Comparison of ENCODE assay signal across 10 mouse cellular contexts in genomic region chr12:55344583-55344982, GRCm38 (mm10). TPM values are rescaled to one million over a fixed set of nuclear protein-coding genes. Genes with fewer than 3 reads are reported as not detected.
DNase-seq lines count a peak whose midpoint lies in the region; ATAC-seq and TF ChIP-seq lines count a peak whose summit lies in the region.
"Had no signal": no experiment of that assay in that cellular context is flagged by ENCODE, and none has a peak within 500 bp of the region (broad histone marks: within the 10 kb centered on the region; RNA-seq: fewer than 3 reads in every experiment).

No protein-coding gene starts in this region.

- ATAC-seq in forebrain, postnatal 0 days, result peak; percentile 77
- no peak for ATAC-seq in forebrain, embryonic 13.5 days
- ATAC-seq in neural tube, embryonic 13.5 days (ENCODE audit: low read depth), result peak; percentile 65
- ATAC-seq in kidney, embryonic 15.5 days (replicated peaks; ENCODE audit: low FRiP score), result no peak
- no peak for ATAC-seq in inflammation-experienced regulatory T-cells, adult 6 months

- no peaks in the 10 kb centered on the region for H3K9me3 ChIP-seq in forebrain, postnatal 0 days (ENCODE audit: low read length)
- H3K9me3 ChIP-seq in forebrain, embryonic 13.5 days (replicated peaks), result no peaks in the 10 kb centered on the region
- no peaks in the 10 kb centered on the region for H3K9me3 ChIP-seq in neural tube, embryonic 13.5 days
- H3K9me3 ChIP-seq in kidney, embryonic 15.5 days (replicated peaks), result no peaks in the 10 kb centered on the region

- no peaks in the 10 kb centered on the region for H3K36me3 ChIP-seq in forebrain, postnatal 0 days (ENCODE audit: insufficient read depth)
- H3K36me3 ChIP-seq in forebrain, embryonic 13.5 days (ENCODE audit: poor library complexity, severe bottlenecking), result no peaks in the 10 kb centered on the region
- no peaks in the 10 kb centered on the region for H3K36me3 ChIP-seq in neural tube, embryonic 13.5 days
- no peaks in the 10 kb centered on the region for H3K36me3 ChIP-seq in kidney, embryonic 15.5 days

- no peak overlapping the region for H3K4me3 ChIP-seq in forebrain, postnatal 0 days (ENCODE audit: low read depth, low read length)
- H3K4me3 ChIP-seq in forebrain, embryonic 13.5 days, result no peak overlapping the region
- H3K4me3 ChIP-seq in neural tube, embryonic 13.5 days, result no peak overlapping the region
- H3K4me3 ChIP-seq in kidney, embryonic 15.5 days (replicated peaks), result no peak overlapping the region

- no peak overlapping the region for H3K4me2 ChIP-seq in forebrain, postnatal 0 days (ENCODE audit: low read depth)
- no peak overlapping the region for H3K4me2 ChIP-seq in forebrain, embryonic 13.5 days
- peak overlapping the region; percentile 26; the same call in 1 of the 2 replicates for H3K4me2 ChIP-seq in neural tube, embryonic 13.5 days
- no peak overlapping the region for H3K4me2 ChIP-seq in kidney, embryonic 15.5 days

- no peak overlapping the region for H3K9ac ChIP-seq in forebrain, postnatal 0 days
- no peak overlapping the region for H3K9ac ChIP-seq in forebrain, embryonic 13.5 days
- H3K9ac ChIP-seq in neural tube, embryonic 13.5 days, result no peak overlapping the region
- no peak overlapping the region for H3K9ac ChIP-seq in kidney, embryonic 15.5 days

- H3K27ac ChIP-seq in forebrain, postnatal 0 days (ENCODE audit: low read depth, low read length), result peak overlapping the region; percentile 21; the same call in 1 of the 2 replicates
- no peak overlapping the region for H3K27ac ChIP-seq in forebrain, embryonic 13.5 days
- peak overlapping the region; percentile 72 for H3K27ac ChIP-seq in neural tube, embryonic 13.5 days (replicated peaks)
- H3K27ac ChIP-seq in kidney, embryonic 15.5 days, result peak overlapping the region; percentile 37; the same call in 1 of the 2 replicates
- H3K27ac ChIP-seq: macrophage had no signal

- 75% methylated on average over 13 of the region's 13 CpGs for WGBS in forebrain, postnatal 0 days
- 85% methylated on average over 13 of the region's 13 CpGs for WGBS in forebrain, embryonic 13.5 days
- WGBS in neural tube, embryonic 13.5 days, result 76% methylated on average over 13 of the region's 13 CpGs
- WGBS in kidney, embryonic 15.5 days, result 83% methylated on average over 13 of the region's 13 CpGs

- DNase-seq in forebrain, postnatal 0 days, result peak; percentile 10
- no peak for DNase-seq in neural tube, embryonic 10.5 days (ENCODE audit: extremely low spot score, low spot score)
- DNase-seq in telencephalon, adult 2 months (ENCODE audit: low read depth, low spot score), result peak; percentile 2
- no peak for DNase-seq in thymus, postnatal 36 days

- no peaks in the 10 kb centered on the region for H3K4me1 ChIP-seq in forebrain, postnatal 0 days (ENCODE audit: insufficient read depth)
- no peaks in the 10 kb centered on the region for H3K4me1 ChIP-seq in forebrain, embryonic 13.5 days
- H3K4me1 ChIP-seq in neural tube, embryonic 13.5 days (replicated peaks), result 0 out of 2 replicates have a peak, but pooled peaks cover 6% of the 10 kb centered on the region
- 0 out of 2 replicates have a peak, but pooled peaks cover 3% of the 10 kb centered on the region for H3K4me1 ChIP-seq in kidney, embryonic 15.5 days

- no peaks in the 10 kb centered on the region for H3K27me3 ChIP-seq in forebrain, postnatal 0 days (ENCODE audit: insufficient read depth, low read length)
- H3K27me3 ChIP-seq in forebrain, embryonic 13.5 days, result no peaks in the 10 kb centered on the region
- H3K27me3 ChIP-seq in neural tube, embryonic 13.5 days, result no peaks in the 10 kb centered on the region
- no peaks in the 10 kb centered on the region for H3K27me3 ChIP-seq in kidney, embryonic 15.5 days
- H3K27me3 ChIP-seq: CH12.LX had no signal

- no peak for TF ChIP-seq CTCF in forebrain, postnatal 0 days (IDR thresholded peaks at IDR 0.05; ENCODE audit: low read depth)

RNA-seq across cellular contexts. Expression of gene Psma6, which starts 39.4 kb away (rescaled TPM):
- 131 and 164 TPM in 2 replicates for total RNA-seq in forebrain, postnatal 0 days (2014; rRNA removed)
- polyA plus RNA-seq in forebrain, postnatal 0 days (2015; fragmentation: Nextera tagmentation; extraction: Ambion mirVana), result 465 and 565 TPM in 2 replicates
- polyA plus RNA-seq in forebrain, embryonic 13.5 days (2015; fragmentation: Nextera tagmentation; extraction: Ambion mirVana), result 505 and 510 TPM in 2 replicates
- 446 and 454 TPM in 2 replicates for polyA plus RNA-seq in neural tube, embryonic 13.5 days (2015; fragmentation: Nextera tagmentation; extraction: Ambion mirVana)
- 405 and 435 TPM in 2 replicates for polyA plus RNA-seq in kidney, embryonic 15.5 days (2015; fragmentation: Nextera tagmentation; extraction: Ambion mirVana)
- polyA plus RNA-seq in inflammation-experienced regulatory T-cells, adult 6 months (2017; shearing (Covaris generic)), result 100 to 1,000 TPM; 255 to 323 (median 266) TPM

RNA-seq across cellular contexts. Expression of gene Ppp2r3c, which starts 41.8 kb away (rescaled TPM):
- total RNA-seq in forebrain, postnatal 0 days (2014; rRNA removed), result 19.5 and 19.9 TPM in 2 replicates
- polyA plus RNA-seq in forebrain, postnatal 0 days (2015; fragmentation: Nextera tagmentation; extraction: Ambion mirVana), result 17.8 and 19.8 TPM in 2 replicates
- 27.1 and 28.1 TPM in 2 replicates for polyA plus RNA-seq in forebrain, embryonic 13.5 days (2015; fragmentation: Nextera tagmentation; extraction: Ambion mirVana)
- 25.6 and 27.2 TPM in 2 replicates for polyA plus RNA-seq in neural tube, embryonic 13.5 days (2015; fragmentation: Nextera tagmentation; extraction: Ambion mirVana)
- polyA plus RNA-seq in kidney, embryonic 15.5 days (2015; fragmentation: Nextera tagmentation; extraction: Ambion mirVana), result 15.3 and 16.2 TPM in 2 replicates
- 10 to 100 TPM; 18.1 to 32.2 (median 20.8) TPM for polyA plus RNA-seq in inflammation-experienced regulatory T-cells, adult 6 months (2017; shearing (Covaris generic))

RNA-seq across cellular contexts. Expression of gene 1110008L16Rik, which starts 45.2 kb away (rescaled TPM):
- 12.7 and 15.6 TPM in 2 replicates for total RNA-seq in forebrain, postnatal 0 days (2014; rRNA removed)
- polyA plus RNA-seq in forebrain, postnatal 0 days (2015; fragmentation: Nextera tagmentation; extraction: Ambion mirVana), result 7.7 and 11.9 TPM in 2 replicates
- polyA plus RNA-seq in forebrain, embryonic 13.5 days (2015; fragmentation: Nextera tagmentation; extraction: Ambion mirVana), result 8.9 and 12.3 TPM in 2 replicates
- 9.7 and 11.8 TPM in 2 replicates for polyA plus RNA-seq in neural tube, embryonic 13.5 days (2015; fragmentation: Nextera tagmentation; extraction: Ambion mirVana)
- polyA plus RNA-seq in kidney, embryonic 15.5 days (2015; fragmentation: Nextera tagmentation; extraction: Ambion mirVana), result 15.9 and 16.5 TPM in 2 replicates
- 10 to 100 TPM in 1 of 3 experiments, 1 to 10 TPM in 2; 6.1 to 10.2 (median 9.4) TPM for polyA plus RNA-seq in inflammation-experienced regulatory T-cells, adult 6 months (2017; shearing (Covaris generic))

Comparison
In these comparisons a context has a peak if more than half of its experiments do, and no peak if none do; other contexts are left out.
1. ATAC-seq: peak in forebrain, postnatal 0 days (single experiment) and neural tube, embryonic 13.5 days (single experiment); none in forebrain, embryonic 13.5 days (single experiment), kidney, embryonic 15.5 days (single experiment) and inflammation-experienced regulatory T-cells, adult 6 months (single experiment).
2. DNase-seq: peak in forebrain, postnatal 0 days (single experiment) and telencephalon, adult 2 months (single experiment); none in neural tube, embryonic 10.5 days (single experiment) and thymus, postnatal 36 days (0 of 2).